Mouse (Mus musculus): ENCODE data around the gene Cyp1a2.

DNA sequence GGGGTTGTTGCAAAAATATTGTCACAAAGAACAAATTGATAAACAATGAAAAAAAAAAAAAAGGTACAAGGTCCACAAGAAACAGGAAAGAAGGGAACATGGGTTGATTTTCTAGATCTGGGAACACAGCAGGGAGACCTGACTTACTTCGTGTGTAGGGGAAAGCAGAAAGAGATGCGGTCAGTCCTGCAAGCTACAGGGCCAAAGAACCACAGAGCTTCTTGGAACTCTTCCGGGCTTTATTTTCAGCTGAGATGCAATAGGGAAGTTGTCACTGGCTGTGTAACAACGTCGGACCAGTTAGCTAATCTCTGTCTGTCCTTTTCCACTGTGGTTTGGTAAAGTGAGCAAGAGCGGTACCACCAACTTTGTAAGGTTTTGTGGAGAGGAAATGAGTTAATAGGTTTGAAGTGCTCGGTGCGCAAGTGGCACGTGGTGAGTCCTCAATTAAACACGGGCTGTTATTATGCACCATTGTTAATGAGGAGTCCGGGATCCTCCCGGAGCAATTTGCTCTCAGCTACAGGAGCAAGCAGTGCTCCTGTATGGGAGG is 36.9 kb downstream of the Cyp1a2 start:
- TF ChIP-seq CTCF (IDR thresholded peaks at IDR 0.05; ENCODE audit: extremely low read depth, insufficient read depth, insufficient read length, insufficient replicate concordance) (no peak), POLR2A (IDR thresholded peaks at IDR 0.05; ENCODE audit: low read depth, low read length) (peak; percentile 41)
